Mouse (Mus musculus) brain, embryonic 18.5 days (tissue): ENCODE measurements around the gene Micu2.

Source experiments
- DNase-seq: peaks from one replicate; pipeline ENCODE4 v3.0.0-alpha.2; 2012; ENCODE audit warnings: low read depth, low spot score

Gene Micu2

GRCm38 (mm10) chr14:57998526-57999401 lies at the start of gene Micu2:
Gene Micu2 (minus strand): TSS chr14:57999262.
- DNase-seq: peak; percentile 79

GRCm38 (mm10) chr14:58046639-58047284 lies 47.7 kb upstream of the Micu2 start:
- no peak for DNase-seq

- DNase-seq: no peak
Measured at GRCm38 (mm10) chr14:58036174-58036573, 37.1 kb upstream of the Micu2 start.

- no peak for DNase-seq
Measured at GRCm38 (mm10) chr14:58034567-58034966, 35.5 kb upstream of the Micu2 start.

GRCm38 (mm10) chr14:58018869-58019268 lies 19.8 kb upstream of the Micu2 start:
- no peak for DNase-seq

GRCm38 (mm10) chr14:58003852-58004251 lies 4.8 kb upstream of the Micu2 start:
- DNase-seq: no peak

- DNase-seq: no peak
Measured at GRCm38 (mm10) chr14:58002161-58002560, 3.1 kb upstream of the Micu2 start.

GRCm38 (mm10) chr14:57999402-57999734 lies 306 bp upstream of the Micu2 start:
- no peak for DNase-seq

- DNase-seq: no peak
Measured at GRCm38 (mm10) chr14:57997431-57997830, 1.6 kb downstream of the Micu2 start.

- no peak for DNase-seq
Measured at GRCm38 (mm10) chr14:57996210-57996609, 2.9 kb downstream of the Micu2 start.

- DNase-seq: no peak
Measured at GRCm38 (mm10) chr14:57991761-57992160, 7.3 kb downstream of the Micu2 start.

GRCm38 (mm10) chr14:57989162-57989561 lies 9.9 kb downstream of the Micu2 start:
- DNase-seq: no peak

- DNase-seq: no peak
Measured at GRCm38 (mm10) chr14:57985780-57986179, 13.3 kb downstream of the Micu2 start.

- no peak for DNase-seq
Measured at GRCm38 (mm10) chr14:57982450-57982849, 16.6 kb downstream of the Micu2 start.

GRCm38 (mm10) chr14:57981720-57982418 lies 17.2 kb downstream of the Micu2 start:
- no peak for DNase-seq

GRCm38 (mm10) chr14:57980776-57981175 lies 18.3 kb downstream of the Micu2 start:
- DNase-seq: no peak

GRCm38 (mm10) chr14:57980179-57980578 lies 18.9 kb downstream of the Micu2 start:
- DNase-seq: no peak

- DNase-seq: no peak
Measured at GRCm38 (mm10) chr14:57978144-57978543, 20.9 kb downstream of the Micu2 start.

GRCm38 (mm10) chr14:57975656-57976055 lies 23.4 kb downstream of the Micu2 start:
- no peak for DNase-seq

- DNase-seq: no peak
Measured at GRCm38 (mm10) chr14:57971986-57972525, 27.0 kb downstream of the Micu2 start.

GRCm38 (mm10) chr14:57968873-57969272 lies 30.2 kb downstream of the Micu2 start:
- no peak for DNase-seq
